Mouse (Mus musculus) lung, postnatal 0 days (tissue): ENCODE measurements at regions not wholly inside any gene's neighbourhood (a gene's known extent, or its start where the extent isn't known, plus 50 kb on each side); places are given as distances from the start of the nearest gene placed in this dataset.

Experiments used
- CTCF ChIP-seq: IDR thresholded peaks from 2 replicates; pipeline ENCODE4 v1.5.1; 2016; ENCODE audit warnings: antibody characterized with exemption, mild to moderate bottlenecking
- EP300 ChIP-seq: IDR thresholded peaks from 2 replicates; pipeline ENCODE4 v1.6.1; 2016; ENCODE audit warnings: antibody characterized with exemption, mild to moderate bottlenecking, control low read depth

GRCm38 (mm10) chr13:116575958-116576335 lies 266.5 kb upstream of the Isl1 start:
- no peak for TF ChIP-seq CTCF
- no peak for TF ChIP-seq EP300
